11 mouse cellular contexts compared by ENCODE assay signal in genomic region chr4:126278565-126278915, GRCm38 (mm10). TPM values are rescaled to one million over a fixed set of nuclear protein-coding genes. Genes with fewer than 3 reads are reported as not detected.
DNase-seq lines count a peak whose midpoint lies in the region; ATAC-seq lines count a peak whose summit lies in the region.
"Had no signal": no experiment of that assay in that cellular context is flagged by ENCODE, and none has a peak within 500 bp of the region (broad histone marks: within the 10 kb centered on the region; RNA-seq: fewer than 3 reads in every experiment).

No protein-coding gene starts in this region.

- H3K9ac ChIP-seq in heart, embryonic 11.5 days (ENCODE audit: low read depth, low read length) = no peak overlapping the region
- H3K9ac ChIP-seq in liver, embryonic 12.5 days = no peak overlapping the region
- no peak overlapping the region for H3K9ac ChIP-seq in liver, embryonic 11.5 days (ENCODE audit: low read depth, low read length)
- peak overlapping the region; percentile 49 for H3K9ac ChIP-seq in embryonic facial prominence, embryonic 13.5 days
- H3K9ac ChIP-seq in neural tube, embryonic 15.5 days (replicated peaks) = no peak overlapping the region
- H3K9ac ChIP-seq: liver, embryonic 13.5 days had no signal

- H3K27me3 ChIP-seq in heart, embryonic 11.5 days (ENCODE audit: control insufficient read depth, insufficient read depth, low read length) = peaks cover 4% of the 10 kb centered on the region; the same call in 1 of the 2 replicates
- H3K27me3 ChIP-seq in liver, embryonic 12.5 days (replicated peaks) = peaks cover 18% of the 10 kb centered on the region
- no peaks in the 10 kb centered on the region for H3K27me3 ChIP-seq in liver, embryonic 11.5 days (replicated peaks; ENCODE audit: control insufficient read depth, insufficient read depth, low read length)
- H3K27me3 ChIP-seq in embryonic facial prominence, embryonic 13.5 days = no peaks in the 10 kb centered on the region
- peaks cover 2% of the 10 kb centered on the region; the same call in 1 of the 2 replicates for H3K27me3 ChIP-seq in neural tube, embryonic 15.5 days (replicated peaks)

- no peak overlapping the region for H3K4me3 ChIP-seq in heart, embryonic 11.5 days (ENCODE audit: low read depth, low read length)
- H3K4me3 ChIP-seq in liver, embryonic 12.5 days = no peak overlapping the region
- no peak overlapping the region for H3K4me3 ChIP-seq in liver, embryonic 11.5 days (ENCODE audit: low read depth, low read length)
- H3K4me3 ChIP-seq in embryonic facial prominence, embryonic 13.5 days = no peak overlapping the region
- H3K4me3 ChIP-seq in neural tube, embryonic 15.5 days (replicated peaks) = no peak overlapping the region
- H3K4me3 ChIP-seq: layer of hippocampus, adult 2 months; liver, embryonic 13.5 days; myocyte had no signal

- WGBS in heart, embryonic 11.5 days (ENCODE audit: insufficient replicate concordance) = 27% methylated on average over 9 of the region's 9 CpGs
- WGBS in liver, embryonic 12.5 days (ENCODE audit: insufficient replicate concordance) = 57% methylated on average over 9 of the region's 9 CpGs
- 52% methylated on average over 9 of the region's 9 CpGs for WGBS in liver, embryonic 11.5 days
- 9% methylated on average over 9 of the region's 9 CpGs for WGBS in embryonic facial prominence, embryonic 13.5 days
- WGBS in neural tube, embryonic 15.5 days = 36% methylated on average over 9 of the region's 9 CpGs

- no peak for DNase-seq in heart, adult 8-10 months (ENCODE audit: low spot score)
- no peak for DNase-seq in liver, embryonic 11.5 days (ENCODE audit: low spot score)
- DNase-seq: liver, embryonic 13.5 days had no signal

- H3K4me2 ChIP-seq in heart, embryonic 11.5 days = peak overlapping the region; percentile 56
- peak overlapping the region; percentile 25 for H3K4me2 ChIP-seq in liver, embryonic 12.5 days
- H3K4me2 ChIP-seq in liver, embryonic 11.5 days = no peak overlapping the region; the same call in 1 of the 2 replicates
- H3K4me2 ChIP-seq in embryonic facial prominence, embryonic 13.5 days = peak overlapping the region; percentile 46
- H3K4me2 ChIP-seq in neural tube, embryonic 15.5 days = no peak overlapping the region

- no peaks in the 10 kb centered on the region for H3K36me3 ChIP-seq in heart, embryonic 11.5 days (ENCODE audit: control insufficient read depth, insufficient read depth, low read length)
- H3K36me3 ChIP-seq in liver, embryonic 12.5 days = peaks cover 19% of the 10 kb centered on the region
- peaks cover 7% of the 10 kb centered on the region; the same call in 1 of the 2 replicates for H3K36me3 ChIP-seq in liver, embryonic 11.5 days (ENCODE audit: control insufficient read depth, insufficient read depth, low read length)
- peaks cover 25% of the 10 kb centered on the region for H3K36me3 ChIP-seq in embryonic facial prominence, embryonic 13.5 days
- H3K36me3 ChIP-seq in neural tube, embryonic 15.5 days = peaks cover 19% of the 10 kb centered on the region

- no peak overlapping the region for H3K27ac ChIP-seq in heart, embryonic 11.5 days (ENCODE audit: low read depth, low read length)
- H3K27ac ChIP-seq in liver, embryonic 12.5 days = no peak overlapping the region
- H3K27ac ChIP-seq in liver, embryonic 11.5 days (ENCODE audit: low read depth, low read length) = no peak overlapping the region
- H3K27ac ChIP-seq in embryonic facial prominence, embryonic 13.5 days = peak overlapping the region; percentile 92
- H3K27ac ChIP-seq in neural tube, embryonic 15.5 days (replicated peaks) = peak overlapping the region; percentile 38; the same call in 1 of the 2 replicates
- H3K27ac ChIP-seq: layer of hippocampus, adult 2 months; liver, embryonic 13.5 days had no signal

- ATAC-seq in heart, embryonic 11.5 days (replicated peaks; ENCODE audit: insufficient number of reproducible peaks, low FRiP score, low TSS enrichment) = no peak
- ATAC-seq in liver, embryonic 12.5 days = 0 out of 2 replicates have a peak, but pooled peaks have one; percentile 30
- no peak for ATAC-seq in liver, embryonic 11.5 days (replicated peaks; ENCODE audit: low FRiP score)
- ATAC-seq in embryonic facial prominence, embryonic 13.5 days (ENCODE audit: insufficient number of reproducible peaks, insufficient read depth, low FRiP score, low TSS enrichment, low read depth) = peak; percentile 72
- no peak for ATAC-seq in neural tube, embryonic 15.5 days (ENCODE audit: low FRiP score)
- no peak for ATAC-seq in frontal cortex, adult (ENCODE audit: low TSS enrichment)

- H3K9me3 ChIP-seq in heart, embryonic 11.5 days (replicated peaks; ENCODE audit: control insufficient read depth, low read length) = no peaks in the 10 kb centered on the region
- H3K9me3 ChIP-seq in liver, embryonic 12.5 days (replicated peaks) = no peaks in the 10 kb centered on the region
- H3K9me3 ChIP-seq in liver, embryonic 11.5 days (ENCODE audit: control insufficient read depth, low read length) = no peaks in the 10 kb centered on the region
- H3K9me3 ChIP-seq in embryonic facial prominence, embryonic 13.5 days = no peaks in the 10 kb centered on the region
- H3K9me3 ChIP-seq in neural tube, embryonic 15.5 days (replicated peaks) = no peaks in the 10 kb centered on the region
- H3K9me3 ChIP-seq: liver, embryonic 13.5 days had no signal

- H3K4me1 ChIP-seq in heart, embryonic 11.5 days (ENCODE audit: control insufficient read depth, insufficient read depth, low read length) = no peaks in the 10 kb centered on the region
- H3K4me1 ChIP-seq in liver, embryonic 12.5 days = 0 out of 2 replicates have a peak, but pooled peaks cover 5% of the 10 kb centered on the region
- H3K4me1 ChIP-seq in liver, embryonic 11.5 days (replicated peaks; ENCODE audit: control insufficient read depth, insufficient read depth, low read length) = no peaks in the 10 kb centered on the region; the same call in 1 of the 2 replicates
- H3K4me1 ChIP-seq in embryonic facial prominence, embryonic 13.5 days = peaks cover 37% of the 10 kb centered on the region
- H3K4me1 ChIP-seq in neural tube, embryonic 15.5 days = peaks cover 10% of the 10 kb centered on the region

RNA-seq across cellular contexts. Expression of gene Col8a2, which starts 8.1 kb away (rescaled TPM):
- 2.0 and 3.0 TPM in 2 replicates for polyA plus RNA-seq in heart, embryonic 11.5 days (2014; fragmentation: Nextera tagmentation; extraction: Ambion mirVana)
- total RNA-seq in heart, adult 8-10 months (2022) = under 1 TPM; 0.35 to 0.91 (median 0.46) TPM
- polyA plus RNA-seq in liver, embryonic 12.5 days (2016; fragmentation: Nextera tagmentation; extraction: Ambion mirVana) = 1.8 and 2.3 TPM in 2 replicates
- 1.9 and 2.2 TPM in 2 replicates for polyA plus RNA-seq in liver, embryonic 11.5 days (2014; fragmentation: Nextera tagmentation; extraction: Ambion mirVana)
- polyA plus RNA-seq in embryonic facial prominence, embryonic 13.5 days (2015; fragmentation: Nextera tagmentation; extraction: Ambion mirVana) = 33.9 and 43.4 TPM in 2 replicates
- polyA plus RNA-seq in neural tube, embryonic 15.5 days (2015; fragmentation: Nextera tagmentation; extraction: Ambion mirVana) = 7.4 and 9.8 TPM in 2 replicates
- polyA plus RNA-seq: CD4-positive, CD25-positive, alpha-beta regulatory T cell, adult 4 months had no signal

RNA-seq across cellular contexts. Expression of gene Trappc3, which starts 16.4 kb away (rescaled TPM):
- 11.0 and 28.0 TPM in 2 replicates for polyA plus RNA-seq in heart, embryonic 11.5 days (2014; fragmentation: Nextera tagmentation; extraction: Ambion mirVana)
- total RNA-seq in heart, adult 8-10 months (2022) = 10 to 100 TPM; 45.4 to 56.5 (median 51.6) TPM
- polyA plus RNA-seq in liver, embryonic 12.5 days (2016; fragmentation: Nextera tagmentation; extraction: Ambion mirVana) = 43.7 and 44.0 TPM in 2 replicates
- 20.6 and 26.8 TPM in 2 replicates for polyA plus RNA-seq in liver, embryonic 11.5 days (2014; fragmentation: Nextera tagmentation; extraction: Ambion mirVana)
- 122 and 126 TPM in 2 replicates for polyA plus RNA-seq in embryonic facial prominence, embryonic 13.5 days (2015; fragmentation: Nextera tagmentation; extraction: Ambion mirVana)
- 175 and 188 TPM in 2 replicates for polyA plus RNA-seq in neural tube, embryonic 15.5 days (2015; fragmentation: Nextera tagmentation; extraction: Ambion mirVana)

RNA-seq across cellular contexts. Expression of gene Map7d1, which starts 22.4 kb away (rescaled TPM):
- polyA plus RNA-seq in heart, embryonic 11.5 days (2014; fragmentation: Nextera tagmentation; extraction: Ambion mirVana) = 37.0 and 44.6 TPM in 2 replicates
- total RNA-seq in heart, adult 8-10 months (2022) = 100 to 1,000 TPM; 266 to 279 (median 267) TPM
- 20.9 and 23.3 TPM in 2 replicates for polyA plus RNA-seq in liver, embryonic 12.5 days (2016; fragmentation: Nextera tagmentation; extraction: Ambion mirVana)
- 26.5 and 28.9 TPM in 2 replicates for polyA plus RNA-seq in liver, embryonic 11.5 days (2014; fragmentation: Nextera tagmentation; extraction: Ambion mirVana)
- polyA plus RNA-seq in embryonic facial prominence, embryonic 13.5 days (2015; fragmentation: Nextera tagmentation; extraction: Ambion mirVana) = 48.8 and 57.0 TPM in 2 replicates
- 65.4 and 79.7 TPM in 2 replicates for polyA plus RNA-seq in neural tube, embryonic 15.5 days (2015; fragmentation: Nextera tagmentation; extraction: Ambion mirVana)

RNA-seq across cellular contexts. Expression of gene Adprhl2, which starts 43.0 kb away (rescaled TPM):
- polyA plus RNA-seq in heart, embryonic 11.5 days (2014; fragmentation: Nextera tagmentation; extraction: Ambion mirVana) = 28.8 and 30.1 TPM in 2 replicates
- total RNA-seq in heart, adult 8-10 months (2022) = 10 to 100 TPM; 12.7 to 14.4 (median 13.5) TPM
- polyA plus RNA-seq in liver, embryonic 12.5 days (2016; fragmentation: Nextera tagmentation; extraction: Ambion mirVana) = 36.0 and 38.0 TPM in 2 replicates
- polyA plus RNA-seq in liver, embryonic 11.5 days (2014; fragmentation: Nextera tagmentation; extraction: Ambion mirVana) = 53.5 and 62.2 TPM in 2 replicates
- 94.3 and 97.5 TPM in 2 replicates for polyA plus RNA-seq in embryonic facial prominence, embryonic 13.5 days (2015; fragmentation: Nextera tagmentation; extraction: Ambion mirVana)
- 75.5 and 79.8 TPM in 2 replicates for polyA plus RNA-seq in neural tube, embryonic 15.5 days (2015; fragmentation: Nextera tagmentation; extraction: Ambion mirVana)

RNA-seq across cellular contexts. Expression of gene Tekt2, which starts 46.9 kb away (rescaled TPM):
- polyA plus RNA-seq in heart, embryonic 11.5 days (2014; fragmentation: Nextera tagmentation; extraction: Ambion mirVana) = 0.96 and 1.5 TPM in 2 replicates
- total RNA-seq in heart, adult 8-10 months (2022) = under 1 TPM in 2 of 4 experiments, not detected in 2; 0.47 to 0.95 TPM
- polyA plus RNA-seq in liver, embryonic 12.5 days (2016; fragmentation: Nextera tagmentation; extraction: Ambion mirVana) = 0.54 and 0.57 TPM in 2 replicates
- 0.71 and 1.7 TPM in 2 replicates for polyA plus RNA-seq in liver, embryonic 11.5 days (2014; fragmentation: Nextera tagmentation; extraction: Ambion mirVana)
- 18.5 and 22.0 TPM in 2 replicates for polyA plus RNA-seq in embryonic facial prominence, embryonic 13.5 days (2015; fragmentation: Nextera tagmentation; extraction: Ambion mirVana)
- polyA plus RNA-seq in neural tube, embryonic 15.5 days (2015; fragmentation: Nextera tagmentation; extraction: Ambion mirVana) = 8.3 and 9.2 TPM in 2 replicates
- polyA plus RNA-seq: CD4-positive, CD25-positive, alpha-beta regulatory T cell, adult 4 months had no signal

Comparison
In these comparisons a context has a peak if more than half of its experiments do, and no peak if none do; other contexts are left out.
1. ATAC-seq: peak in liver, embryonic 12.5 days (single experiment) and embryonic facial prominence, embryonic 13.5 days (single experiment); none in heart, embryonic 11.5 days (single experiment), liver, embryonic 11.5 days (single experiment), neural tube, embryonic 15.5 days (single experiment) and frontal cortex, adult (single experiment).
2. H3K4me2 ChIP-seq: peak in heart, embryonic 11.5 days (single experiment), liver, embryonic 12.5 days (single experiment) and embryonic facial prominence, embryonic 13.5 days (single experiment); none in liver, embryonic 11.5 days (single experiment) and neural tube, embryonic 15.5 days (single experiment).
3. H3K27ac ChIP-seq: peak in embryonic facial prominence, embryonic 13.5 days (single experiment) and neural tube, embryonic 15.5 days (single experiment); none in heart, embryonic 11.5 days (single experiment), liver, embryonic 12.5 days (single experiment) and liver, embryonic 11.5 days (single experiment).